Mouse (Mus musculus) cortical plate, adult 2 months (tissue): ENCODE data around the gene Pramef17.
"Not testable (repeated sequence)": the region's sequence is repeated elsewhere in the genome, so short reads cannot be mapped to it uniquely, and the experiment has no call there.

Experiments
- CTCF ChIP-seq: fragments of 200-500 bp; IDR thresholded peaks from 2 replicates; pipeline ENCODE4 v1.5.1; 2011; ENCODE audit warnings: mild to moderate bottlenecking, control low read depth, low read length; ENCODE audit not compliant: insufficient read depth; ENCODE audit errors: extremely low read depth
- POLR2A ChIP-seq: fragments of 200-500 bp; IDR thresholded peaks from 2 replicates; pipeline ENCODE4 v1.6.1; 2011; ENCODE audit warnings: mild to moderate bottlenecking, low read length, control low read depth; ENCODE audit not compliant: insufficient read depth; ENCODE audit errors: extremely low read depth

DNA sequence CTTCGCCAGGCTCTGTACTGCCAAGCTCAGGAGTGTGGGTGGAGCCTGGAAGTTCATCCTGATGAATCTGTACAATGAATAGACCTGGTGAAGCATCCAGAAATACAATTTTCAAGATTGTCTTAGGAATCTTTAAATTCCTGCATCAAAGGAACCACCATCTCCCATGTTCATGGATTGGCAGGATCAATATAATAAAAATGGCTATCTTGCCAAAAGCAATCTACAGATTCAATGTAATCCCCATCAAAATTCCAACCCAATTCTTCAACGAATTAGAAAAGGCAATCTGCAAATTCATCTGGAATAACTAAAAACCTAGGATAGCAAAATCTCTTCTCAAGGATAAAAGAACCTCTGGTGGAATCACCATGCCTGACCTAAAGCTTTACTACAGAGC is 27.3 kb downstream of the Pramef17 start, which contains the start of gene Gm13101:
- TF ChIP-seq CTCF, POLR2A: not testable (repeated sequence)
